Mouse (Mus musculus): ENCODE data around the gene Dazap2. TPM values are rescaled to one million over a fixed set of nuclear protein-coding genes. Genes with fewer than 3 reads are reported as not detected.
A peak's percentile ranks its signal among the peaks of the same experiment; 100 is the strongest.

The Dazap2 gene
- 179 and 203 TPM in 2 replicates for polyA plus RNA-seq (2015; fragmentation: Nextera tagmentation; extraction: Ambion mirVana)

GRCm38 (mm10) chr15:100614996-100615824 is at the start of gene Dazap2:
Dazap2 (plus strand) TSS chr15:100615349.
- ATAC-seq (ENCODE audit: insufficient number of reproducible peaks, low FRiP score, low TSS enrichment, low read depth): peak; percentile 91
- no peaks in the 10 kb centered on the region for H3K9me3 ChIP-seq (replicated peaks)
- peak within 1 kb of the TSS; percentile 97 for H3K4me3 ChIP-seq (replicated peaks)
- peaks cover 25% of the 10 kb centered on the region for H3K36me3 ChIP-seq
- under 1% methylated on average over 85 of the region's 99 CpGs for WGBS
- peaks cover 23% of the 10 kb centered on the region for H3K4me1 ChIP-seq
- H3K4me2 ChIP-seq (replicated peaks): peak within 1 kb of the TSS; percentile 87
- peak within 1 kb of the TSS; percentile 99 for H3K27ac ChIP-seq (replicated peaks)
- no peaks in the 10 kb centered on the region for H3K27me3 ChIP-seq
- peak within 1 kb of the TSS; percentile 84 for H3K9ac ChIP-seq

- Histone ChIP-seq H3K4me3 (replicated peaks) (no peak overlapping the region), H3K36me3 (no peaks in the 10 kb centered on the region), H3K9me3 (replicated peaks) (no peaks in the 10 kb centered on the region), H3K4me1 (no peaks in the 10 kb centered on the region), H3K27me3 (no peaks in the 10 kb centered on the region), H3K9ac (no peak overlapping the region), H3K27ac (replicated peaks) (no peak overlapping the region), H3K4me2 (replicated peaks) (no peak overlapping the region)
- WGBS: 65% methylated on average over 2 of the region's 2 CpGs
- no peak for ATAC-seq (ENCODE audit: insufficient number of reproducible peaks, low FRiP score, low TSS enrichment, low read depth)
Measured at GRCm38 (mm10) chr15:100566531-100566930, 48.6 kb upstream of the Dazap2 start.

GRCm38 (mm10) chr15:100569239-100569638 is 45.9 kb upstream of the Dazap2 start:
- no peak overlapping the region for H3K9ac ChIP-seq
- no peaks in the 10 kb centered on the region for H3K27me3 ChIP-seq
- no peaks in the 10 kb centered on the region for H3K36me3 ChIP-seq
- peaks cover 9% of the 10 kb centered on the region; the same call in 1 of the 2 replicates for H3K4me1 ChIP-seq
- ATAC-seq (ENCODE audit: insufficient number of reproducible peaks, low FRiP score, low TSS enrichment, low read depth): no peak
- no peak overlapping the region for H3K4me3 ChIP-seq (replicated peaks)
- WGBS: 70% methylated on average over 3 of the region's 3 CpGs
- no peak overlapping the region for H3K27ac ChIP-seq (replicated peaks)
- no peak overlapping the region for H3K4me2 ChIP-seq (replicated peaks)
- no peaks in the 10 kb centered on the region for H3K9me3 ChIP-seq (replicated peaks)

- Histone ChIP-seq H3K4me3 (replicated peaks) (no peak overlapping the region), H3K9ac (no peak overlapping the region), H3K9me3 (replicated peaks) (no peaks in the 10 kb centered on the region), H3K4me2 (replicated peaks) (no peak overlapping the region), H3K27ac (replicated peaks) (peak overlapping the region; percentile 48; the same call in 1 of the 2 replicates), H3K4me1 (peaks cover 11% of the 10 kb centered on the region; the same call in 1 of the 2 replicates), H3K27me3 (no peaks in the 10 kb centered on the region), H3K36me3 (peaks cover 5% of the 10 kb centered on the region; the same call in 1 of the 2 replicates)
- peak; percentile 65; the same call in 1 of the 2 replicates for ATAC-seq (ENCODE audit: insufficient number of reproducible peaks, low FRiP score, low TSS enrichment, low read depth)
- WGBS: 41% methylated on average over 6 of the region's 6 CpGs
Measured at GRCm38 (mm10) chr15:100573946-100574345, 41.2 kb upstream of the Dazap2 start.

- ATAC-seq (ENCODE audit: insufficient number of reproducible peaks, low FRiP score, low TSS enrichment, low read depth): no peak
- Histone ChIP-seq H3K9ac (no peak overlapping the region), H3K9me3 (replicated peaks) (no peaks in the 10 kb centered on the region), H3K27ac (replicated peaks) (peak overlapping the region; percentile 48; the same call in 1 of the 2 replicates), H3K27me3 (no peaks in the 10 kb centered on the region), H3K4me2 (replicated peaks) (no peak overlapping the region), H3K36me3 (peaks cover 5% of the 10 kb centered on the region; the same call in 1 of the 2 replicates), H3K4me1 (peaks cover 11% of the 10 kb centered on the region; the same call in 1 of the 2 replicates), H3K4me3 (replicated peaks) (no peak overlapping the region)
- WGBS: 64% methylated on average over 2 of the region's 2 CpGs
Measured at GRCm38 (mm10) chr15:100574378-100574777, 40.8 kb upstream of the Dazap2 start.

- Histone ChIP-seq H3K9me3 (replicated peaks) (no peaks in the 10 kb centered on the region), H3K4me2 (replicated peaks) (no peak overlapping the region), H3K27me3 (no peaks in the 10 kb centered on the region), H3K4me1 (peaks cover 11% of the 10 kb centered on the region; the same call in 1 of the 2 replicates), H3K27ac (replicated peaks) (peak overlapping the region; percentile 39; the same call in 1 of the 2 replicates), H3K36me3 (peaks cover 13% of the 10 kb centered on the region; the same call in 1 of the 2 replicates), H3K4me3 (replicated peaks) (no peak overlapping the region), H3K9ac (no peak overlapping the region)
- WGBS: 86% methylated on average over 12 of the region's 12 CpGs
- no peak for ATAC-seq (ENCODE audit: insufficient number of reproducible peaks, low FRiP score, low TSS enrichment, low read depth)
Measured at GRCm38 (mm10) chr15:100575366-100575765, 39.8 kb upstream of the Dazap2 start.

GRCm38 (mm10) chr15:100576392-100576791 is 38.8 kb upstream of the Dazap2 start:
- H3K9me3 ChIP-seq (replicated peaks): no peaks in the 10 kb centered on the region
- H3K27ac ChIP-seq (replicated peaks): no peak overlapping the region
- WGBS: 90% methylated on average over 6 of the region's 6 CpGs
- H3K27me3 ChIP-seq: no peaks in the 10 kb centered on the region
- H3K4me3 ChIP-seq (replicated peaks): no peak overlapping the region
- no peak for ATAC-seq (ENCODE audit: insufficient number of reproducible peaks, low FRiP score, low TSS enrichment, low read depth)
- H3K36me3 ChIP-seq: peaks cover 13% of the 10 kb centered on the region; the same call in 1 of the 2 replicates
- H3K9ac ChIP-seq: no peak overlapping the region
- no peak overlapping the region for H3K4me2 ChIP-seq (replicated peaks)
- peaks cover 11% of the 10 kb centered on the region; the same call in 1 of the 2 replicates for H3K4me1 ChIP-seq

GRCm38 (mm10) chr15:100576810-100577209 is 38.3 kb upstream of the Dazap2 start:
- no peaks in the 10 kb centered on the region for H3K9me3 ChIP-seq (replicated peaks)
- H3K4me3 ChIP-seq (replicated peaks): no peak overlapping the region
- no peak for ATAC-seq (ENCODE audit: insufficient number of reproducible peaks, low FRiP score, low TSS enrichment, low read depth)
- peaks cover 13% of the 10 kb centered on the region; the same call in 1 of the 2 replicates for H3K36me3 ChIP-seq
- WGBS: 72% methylated on average over 6 of the region's 6 CpGs
- H3K4me2 ChIP-seq (replicated peaks): no peak overlapping the region
- no peak overlapping the region for H3K27ac ChIP-seq (replicated peaks)
- no peak overlapping the region for H3K9ac ChIP-seq
- peaks cover 11% of the 10 kb centered on the region; the same call in 1 of the 2 replicates for H3K4me1 ChIP-seq
- no peaks in the 10 kb centered on the region for H3K27me3 ChIP-seq

GRCm38 (mm10) chr15:100577972-100578371 is 37.2 kb upstream of the Dazap2 start:
- no peaks in the 10 kb centered on the region for H3K27me3 ChIP-seq
- H3K4me3 ChIP-seq (replicated peaks): no peak overlapping the region
- no peak; the same call in 1 of the 2 replicates for ATAC-seq (ENCODE audit: insufficient number of reproducible peaks, low FRiP score, low TSS enrichment, low read depth)
- H3K36me3 ChIP-seq: peaks cover 17% of the 10 kb centered on the region
- 60% methylated on average over 16 of the region's 16 CpGs for WGBS
- peaks cover 11% of the 10 kb centered on the region; the same call in 1 of the 2 replicates for H3K4me1 ChIP-seq
- H3K27ac ChIP-seq (replicated peaks): no peak overlapping the region
- no peaks in the 10 kb centered on the region for H3K9me3 ChIP-seq (replicated peaks)
- no peak overlapping the region for H3K9ac ChIP-seq
- H3K4me2 ChIP-seq (replicated peaks): no peak overlapping the region

GRCm38 (mm10) chr15:100580108-100580507 is 35.0 kb upstream of the Dazap2 start:
- WGBS: 83% methylated on average over 10 of the region's 10 CpGs
- no peak; the same call in 1 of the 2 replicates for ATAC-seq (ENCODE audit: insufficient number of reproducible peaks, low FRiP score, low TSS enrichment, low read depth)

GRCm38 (mm10) chr15:100585931-100586330 is 29.2 kb upstream of the Dazap2 start:
- no peaks in the 10 kb centered on the region for H3K27me3 ChIP-seq
- no peak overlapping the region for H3K4me3 ChIP-seq (replicated peaks)
- no peak overlapping the region for H3K27ac ChIP-seq (replicated peaks)
- no peak overlapping the region for H3K4me2 ChIP-seq (replicated peaks)
- no peaks in the 10 kb centered on the region for H3K9me3 ChIP-seq (replicated peaks)
- no peak overlapping the region for H3K9ac ChIP-seq
- peaks cover 41% of the 10 kb centered on the region for H3K36me3 ChIP-seq
- ATAC-seq (ENCODE audit: insufficient number of reproducible peaks, low FRiP score, low TSS enrichment, low read depth): no peak
- WGBS: 93% methylated on average over 16 of the region's 16 CpGs
- no peaks in the 10 kb centered on the region for H3K4me1 ChIP-seq

More at GRCm38 (mm10) chr15:100580108-100580507, 35.0 kb upstream of the Dazap2 start:
- no peak overlapping the region for H3K4me2 ChIP-seq (replicated peaks)
- no peaks in the 10 kb centered on the region for H3K27me3 ChIP-seq
- H3K27ac ChIP-seq (replicated peaks): no peak overlapping the region
- peaks cover 22% of the 10 kb centered on the region for H3K36me3 ChIP-seq
- H3K9ac ChIP-seq: no peak overlapping the region
- no peaks in the 10 kb centered on the region for H3K4me1 ChIP-seq
- no peak overlapping the region for H3K4me3 ChIP-seq (replicated peaks)
- H3K9me3 ChIP-seq (replicated peaks): no peaks in the 10 kb centered on the region

Measured in embryonic facial prominence, embryonic 15.5 days (tissue).